Mouse (Mus musculus): ENCODE results near the gene Pax1. TPM values are rescaled to one million over a fixed set of nuclear protein-coding genes. Genes with fewer than 3 reads are reported as not detected.

The Pax1 gene
- polyA plus RNA-seq, 1 experiment from 2014 or later: 0.38 TPM

GRCm38 (mm10) chr2:147362316-147362715, 591 bp downstream of the Pax1 start:
- H3K4me3 ChIP-seq (ENCODE audit: low read length): peak overlapping the region; percentile 9; the same call in 1 of the 2 replicates
- no peaks in the 10 kb centered on the region for H3K36me3 ChIP-seq (ENCODE audit: control insufficient read depth, insufficient read depth, low read length)
- ATAC-seq (ENCODE audit: low read depth): 0 out of 2 replicates have a peak, but pooled peaks have one; percentile 58
- H3K9ac ChIP-seq (ENCODE audit: low read length): no peak overlapping the region
- no peaks in the 10 kb centered on the region for H3K9me3 ChIP-seq (ENCODE audit: control insufficient read depth, low read length)
- no peak overlapping the region for H3K4me2 ChIP-seq (ENCODE audit: low read depth, low read length)
- 1% methylated on average over 18 of the region's 18 CpGs for WGBS
- peaks cover 95% of the 10 kb centered on the region for H3K27me3 ChIP-seq (ENCODE audit: control insufficient read depth, insufficient read depth, low read depth, low read length)
- H3K4me1 ChIP-seq (replicated peaks; ENCODE audit: control insufficient read depth, insufficient read depth, low read length): no peaks in the 10 kb centered on the region; the same call in 1 of the 2 replicates
- no peak overlapping the region for H3K27ac ChIP-seq (ENCODE audit: low read length)

- no peaks in the 10 kb centered on the region for H3K9me3 ChIP-seq (ENCODE audit: control insufficient read depth, low read length)
- no peak for ATAC-seq (ENCODE audit: low read depth)
- H3K9ac ChIP-seq (ENCODE audit: low read length): no peak overlapping the region
- WGBS: 11% methylated on average over 6 of the region's 6 CpGs
- H3K27ac ChIP-seq (ENCODE audit: low read length): no peak overlapping the region
- peaks cover 98% of the 10 kb centered on the region for H3K27me3 ChIP-seq (ENCODE audit: control insufficient read depth, insufficient read depth, low read depth, low read length)
- no peak overlapping the region for H3K4me3 ChIP-seq (ENCODE audit: low read length)
- H3K4me1 ChIP-seq (replicated peaks; ENCODE audit: control insufficient read depth, insufficient read depth, low read length): no peaks in the 10 kb centered on the region; the same call in 1 of the 2 replicates
- no peaks in the 10 kb centered on the region for H3K36me3 ChIP-seq (ENCODE audit: control insufficient read depth, insufficient read depth, low read length)
- H3K4me2 ChIP-seq (ENCODE audit: low read depth, low read length): no peak overlapping the region
Measured at GRCm38 (mm10) chr2:147363401-147364130, 1.8 kb downstream of the Pax1 start.

- H3K4me1 ChIP-seq (replicated peaks; ENCODE audit: control insufficient read depth, insufficient read depth, low read length): no peaks in the 10 kb centered on the region; the same call in 1 of the 2 replicates
- H3K4me2 ChIP-seq (ENCODE audit: low read depth, low read length): no peak overlapping the region
- peaks cover 92% of the 10 kb centered on the region for H3K27me3 ChIP-seq (ENCODE audit: control insufficient read depth, insufficient read depth, low read depth, low read length)
- no peak overlapping the region for H3K9ac ChIP-seq (ENCODE audit: low read length)
- no peak for ATAC-seq (ENCODE audit: low read depth)
- no peaks in the 10 kb centered on the region for H3K36me3 ChIP-seq (ENCODE audit: control insufficient read depth, insufficient read depth, low read length)
- no peak overlapping the region for H3K27ac ChIP-seq (ENCODE audit: low read length)
- H3K4me3 ChIP-seq (ENCODE audit: low read length): no peak overlapping the region
- WGBS: 13% methylated on average over 6 of the region's 6 CpGs
- H3K9me3 ChIP-seq (ENCODE audit: control insufficient read depth, low read length): no peaks in the 10 kb centered on the region
Measured at GRCm38 (mm10) chr2:147364198-147364597, 2.5 kb downstream of the Pax1 start.

GRCm38 (mm10) chr2:147364982-147365907, 3.5 kb downstream of the Pax1 start:
- under 1% methylated on average over 58 of the region's 80 CpGs for WGBS
- peaks cover 92% of the 10 kb centered on the region for H3K27me3 ChIP-seq (ENCODE audit: control insufficient read depth, insufficient read depth, low read depth, low read length)
- H3K9ac ChIP-seq (ENCODE audit: low read length): no peak overlapping the region
- H3K36me3 ChIP-seq (ENCODE audit: control insufficient read depth, insufficient read depth, low read length): no peaks in the 10 kb centered on the region
- peak; percentile 62 for ATAC-seq (ENCODE audit: low read depth)
- H3K27ac ChIP-seq (ENCODE audit: low read length): no peak overlapping the region
- peak overlapping the region; percentile 50 for H3K4me2 ChIP-seq (ENCODE audit: low read depth, low read length)
- no peaks in the 10 kb centered on the region for H3K9me3 ChIP-seq (ENCODE audit: control insufficient read depth, low read length)
- no peaks in the 10 kb centered on the region; the same call in 1 of the 2 replicates for H3K4me1 ChIP-seq (replicated peaks; ENCODE audit: control insufficient read depth, insufficient read depth, low read length)
- peak overlapping the region; percentile 37 for H3K4me3 ChIP-seq (ENCODE audit: low read length)

- H3K27ac ChIP-seq (ENCODE audit: low read length): no peak overlapping the region
- no peak for ATAC-seq (ENCODE audit: low read depth)
- no peak overlapping the region for H3K9ac ChIP-seq (ENCODE audit: low read length)
- H3K4me3 ChIP-seq (ENCODE audit: low read length): no peak overlapping the region
- no peak overlapping the region for H3K4me2 ChIP-seq (ENCODE audit: low read depth, low read length)
- WGBS: 2% methylated on average over 36 of the region's 36 CpGs
- H3K4me1 ChIP-seq (replicated peaks; ENCODE audit: control insufficient read depth, insufficient read depth, low read length): no peaks in the 10 kb centered on the region; the same call in 1 of the 2 replicates
- H3K36me3 ChIP-seq (ENCODE audit: control insufficient read depth, insufficient read depth, low read length): no peaks in the 10 kb centered on the region
- H3K27me3 ChIP-seq (ENCODE audit: control insufficient read depth, insufficient read depth, low read depth, low read length): peaks cover 92% of the 10 kb centered on the region
- no peaks in the 10 kb centered on the region for H3K9me3 ChIP-seq (ENCODE audit: control insufficient read depth, low read length)
Measured at GRCm38 (mm10) chr2:147365908-147366630, 4.3 kb downstream of the Pax1 start.

GRCm38 (mm10) chr2:147367246-147367820, 5.6 kb downstream of the Pax1 start:
- 3% methylated on average over 12 of the region's 12 CpGs for WGBS
- no peaks in the 10 kb centered on the region for H3K36me3 ChIP-seq (ENCODE audit: control insufficient read depth, insufficient read depth, low read length)
- H3K4me1 ChIP-seq (replicated peaks; ENCODE audit: control insufficient read depth, insufficient read depth, low read length): no peaks in the 10 kb centered on the region
- no peak overlapping the region for H3K9ac ChIP-seq (ENCODE audit: low read length)
- no peak overlapping the region for H3K27ac ChIP-seq (ENCODE audit: low read length)
- no peak overlapping the region for H3K4me2 ChIP-seq (ENCODE audit: low read depth, low read length)
- H3K9me3 ChIP-seq (ENCODE audit: control insufficient read depth, low read length): no peaks in the 10 kb centered on the region
- ATAC-seq (ENCODE audit: low read depth): no peak
- H3K27me3 ChIP-seq (ENCODE audit: control insufficient read depth, insufficient read depth, low read depth, low read length): peaks cover 89% of the 10 kb centered on the region
- no peak overlapping the region for H3K4me3 ChIP-seq (ENCODE audit: low read length)

GRCm38 (mm10) chr2:147367911-147368591, 6.3 kb downstream of the Pax1 start:
- Histone ChIP-seq H3K9ac (ENCODE audit: low read length) (no peak overlapping the region), H3K9me3 (ENCODE audit: control insufficient read depth, low read length) (no peaks in the 10 kb centered on the region), H3K4me1 (replicated peaks; ENCODE audit: control insufficient read depth, insufficient read depth, low read length) (no peaks in the 10 kb centered on the region), H3K36me3 (ENCODE audit: control insufficient read depth, insufficient read depth, low read length) (no peaks in the 10 kb centered on the region), H3K27ac (ENCODE audit: low read length) (no peak overlapping the region), H3K4me2 (ENCODE audit: low read depth, low read length) (no peak overlapping the region), H3K4me3 (ENCODE audit: low read length) (no peak overlapping the region), H3K27me3 (ENCODE audit: control insufficient read depth, insufficient read depth, low read depth, low read length) (peaks cover 89% of the 10 kb centered on the region)
- WGBS: 2% methylated on average over 32 of the region's 32 CpGs
- ATAC-seq (ENCODE audit: low read depth): peak; percentile 49; the same call in 1 of the 2 replicates

- no peak for ATAC-seq (ENCODE audit: low read depth)
- no peaks in the 10 kb centered on the region for H3K36me3 ChIP-seq (ENCODE audit: control insufficient read depth, insufficient read depth, low read length)
- 5% methylated on average over 9 of the region's 9 CpGs for WGBS
Measured at GRCm38 (mm10) chr2:147369561-147369960, 7.8 kb downstream of the Pax1 start.

More at GRCm38 (mm10) chr2:147369561-147369960, 7.8 kb downstream of the Pax1 start:
- Histone ChIP-seq H3K4me1 (replicated peaks; ENCODE audit: control insufficient read depth, insufficient read depth, low read length) (no peaks in the 10 kb centered on the region), H3K4me3 (ENCODE audit: low read length) (no peak overlapping the region), H3K4me2 (ENCODE audit: low read depth, low read length) (no peak overlapping the region), H3K27me3 (ENCODE audit: control insufficient read depth, insufficient read depth, low read depth, low read length) (peaks cover 89% of the 10 kb centered on the region), H3K9me3 (ENCODE audit: control insufficient read depth, low read length) (no peaks in the 10 kb centered on the region), H3K9ac (ENCODE audit: low read length) (no peak overlapping the region), H3K27ac (ENCODE audit: low read length) (no peak overlapping the region)
